Mouse (Mus musculus): ENCODE data around the gene Ndufv1.

DNA sequence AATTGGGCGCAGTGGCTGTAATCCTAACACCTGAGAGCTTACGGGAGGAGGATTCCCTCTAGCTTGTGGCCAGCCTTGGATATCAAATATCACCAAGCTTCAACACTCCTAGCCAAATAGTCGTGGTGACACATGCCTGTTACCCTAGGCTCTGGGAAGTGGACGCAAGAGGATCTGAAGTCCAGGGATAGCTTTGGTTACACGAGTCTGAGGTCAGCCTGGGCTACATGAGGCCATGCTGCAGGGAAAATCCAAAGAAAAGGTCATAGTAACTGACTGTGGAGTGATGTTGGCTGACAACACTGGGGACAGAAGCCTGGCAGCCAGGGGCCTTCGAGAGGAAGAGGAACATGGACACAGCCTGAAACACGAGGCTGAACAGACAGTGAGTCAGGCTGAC lies 16.5 kb downstream of the Ndufv1 start:
- TF ChIP-seq CTCF (IDR thresholded peaks at IDR 0.05; ENCODE audit: borderline replicate concordance, control insufficient read depth, extremely low read depth, insufficient read depth, low read length, poor library complexity) (no peak), POLR2A (IDR thresholded peaks at IDR 0.05; ENCODE audit: control insufficient read depth, extremely low read depth, insufficient read depth, low read length, poor library complexity) (no peak)

Measured in thymus, adult 2 months (tissue).